Mouse (Mus musculus): Measurements from ENCODE around the gene Krt27. TPM values are rescaled to one million over a fixed set of nuclear protein-coding genes. Genes with fewer than 3 reads are reported as not detected.
A peak's percentile ranks its signal among the peaks of the same experiment; 100 is the strongest.

Gene Krt27
- polyA plus RNA-seq, 1 experiment, result not detected

GRCm38 (mm10) chr11:99307579-99307978, 43.3 kb downstream of the Krt27 start:
- TF ChIP-seq POLR2A (IDR thresholded peaks at IDR 0.05; ENCODE audit: low read depth, low read length) (no peak), CTCF (conservative IDR thresholded peaks at IDR 0.05; ENCODE audit: insufficient read depth, insufficient read length, low read depth, low read length) (peak; percentile 75)
- Histone ChIP-seq H3K27ac (ENCODE audit: insufficient read depth, low read depth, low read length) (no peak overlapping the region), H3K4me1 (ENCODE audit: control insufficient read depth, insufficient read depth, low read length) (no peaks in the 10 kb centered on the region; the same call in 1 of the 2 replicates), H3K27me3 (replicated peaks; ENCODE audit: control insufficient read depth, insufficient read depth, low read length) (no peaks in the 10 kb centered on the region), H3K36me3 (ENCODE audit: control insufficient read depth, insufficient read depth, low read length) (no peaks in the 10 kb centered on the region), H3K4me3 (ENCODE audit: insufficient read depth, low read depth, low read length) (no peak overlapping the region)
- WGBS, result 24% methylated on average over 2 of the region's 2 CpGs
- DNase-seq, result peak; percentile 64

Other genes starting within 250 kb of the Krt27 start
- 1.1 and 11.2 TPM in 2 replicates for gene Ccr7, start 196.0 kb downstream of the Krt27 start, polyA plus RNA-seq (2012; rRNA removed)
- gene Smarce1, start 120.1 kb downstream of the Krt27 start, polyA plus RNA-seq (2012; rRNA removed), result 16.6 and 18.6 TPM in 2 replicates
- gene Krt222, start 107.0 kb downstream of the Krt27 start, polyA plus RNA-seq (2012; rRNA removed), result 0.42 and 0.47 TPM in 2 replicates
- not detected in 2 replicates for gene Krt24, start 65.8 kb downstream of the Krt27 start, polyA plus RNA-seq (2012; rRNA removed)
- gene Krt25, start 28.2 kb downstream of the Krt27 start, polyA plus RNA-seq (2012; rRNA removed), result 0.03 TPM in 1 of 2 replicates, not detected in the other
- not detected in 2 replicates for gene Krt26, start 13.1 kb downstream of the Krt27 start, polyA plus RNA-seq (2012; rRNA removed)
- gene Krt28, start 23.8 kb upstream of the Krt27 start, polyA plus RNA-seq (2012; rRNA removed), result 0.05 TPM in 1 of 2 replicates, not detected in the other
- 2.4 and 3.1 TPM in 2 replicates for gene Krt10, start 38.3 kb upstream of the Krt27 start, polyA plus RNA-seq (2012; rRNA removed)
- not detected in 2 replicates for gene Krt12, start 71.2 kb upstream of the Krt27 start, polyA plus RNA-seq (2012; rRNA removed)
- 0.13 and 0.23 TPM in 2 replicates for gene Krt20, start 87.0 kb upstream of the Krt27 start, polyA plus RNA-seq (2012; rRNA removed)
- 2.7 and 3.5 TPM in 2 replicates for gene Krt23, start 142.0 kb upstream of the Krt27 start, polyA plus RNA-seq (2012; rRNA removed)
- not detected in 2 replicates for gene Krt39, start 170.2 kb upstream of the Krt27 start, polyA plus RNA-seq (2012; rRNA removed)
- not detected in 2 replicates for gene Krt40, start 192.1 kb upstream of the Krt27 start, polyA plus RNA-seq (2012; rRNA removed)
- gene Krtap3-3, start 199.8 kb upstream of the Krt27 start, polyA plus RNA-seq (2012; rRNA removed), result not detected in 2 replicates
- gene Krtap3-2, start 205.7 kb upstream of the Krt27 start, polyA plus RNA-seq (2012; rRNA removed), result not detected in 2 replicates
- gene Gm11939, start 208.4 kb upstream of the Krt27 start, polyA plus RNA-seq (2012; rRNA removed), result not detected in 2 replicates
- not detected in 2 replicates for gene Krtap3-1, start 215.5 kb upstream of the Krt27 start, polyA plus RNA-seq (2012; rRNA removed)
- not detected in 2 replicates for gene Krtap1-5, start 229.9 kb upstream of the Krt27 start, polyA plus RNA-seq (2012; rRNA removed)
- not detected in 2 replicates for gene Krtap1-4, start 232.6 kb upstream of the Krt27 start, polyA plus RNA-seq (2012; rRNA removed)
- not detected in 2 replicates for gene Krtap1-3, start 240.2 kb upstream of the Krt27 start, polyA plus RNA-seq (2012; rRNA removed)
- not detected in 2 replicates for gene Krtap9-3, start 247.0 kb upstream of the Krt27 start, polyA plus RNA-seq (2012; rRNA removed)